Mouse (Mus musculus) frontal cortex, postnatal 25 days (tissue): Measurements from ENCODE around the gene Dand5.

Experiments used
- DNase-seq, 2 experiments: peaks; one replicate each; pipeline ENCODE4 v3.0.0; 2022; ENCODE audit warnings: low spot score in 2 of 2

Dand5 gene

GRCm38 (mm10) chr8:84799999-84800831, 22.4 kb downstream of the Dand5 start, which contains the start of gene Nfix:
TSS of gene Nfix (minus strand) at chr8:84800344.
- DNase-seq, result no peak

- DNase-seq, result no peak
Measured at GRCm38 (mm10) chr8:84799136-84799931, 23.3 kb downstream of the Dand5 start.

GRCm38 (mm10) chr8:84798446-84799135, 24.0 kb downstream of the Dand5 start:
- no peak for DNase-seq

GRCm38 (mm10) chr8:84797971-84798370, 24.7 kb downstream of the Dand5 start:
- no peak for DNase-seq

- no peak for DNase-seq
Measured at GRCm38 (mm10) chr8:84797256-84797797, 25.3 kb downstream of the Dand5 start.

GRCm38 (mm10) chr8:84794486-84794885, 28.1 kb downstream of the Dand5 start:
- no peak for DNase-seq

- no peak for DNase-seq
Measured at GRCm38 (mm10) chr8:84793791-84794485, 28.7 kb downstream of the Dand5 start.

GRCm38 (mm10) chr8:84793134-84793533, 29.5 kb downstream of the Dand5 start:
- no peak for DNase-seq

GRCm38 (mm10) chr8:84792429-84792947, 30.1 kb downstream of the Dand5 start:
- no peak for DNase-seq

- DNase-seq, result no peak
Measured at GRCm38 (mm10) chr8:84790537-84790936, 32.1 kb downstream of the Dand5 start.

GRCm38 (mm10) chr8:84789855-84790486, 32.7 kb downstream of the Dand5 start:
- DNase-seq, result no peak

- no peak for DNase-seq
Measured at GRCm38 (mm10) chr8:84789345-84789744, 33.3 kb downstream of the Dand5 start.

GRCm38 (mm10) chr8:84788896-84789295, 33.7 kb downstream of the Dand5 start:
- no peak for DNase-seq

- no peak for DNase-seq
Measured at GRCm38 (mm10) chr8:84787523-84788302, 34.9 kb downstream of the Dand5 start.

- no peak for DNase-seq
Measured at GRCm38 (mm10) chr8:84786801-84787467, 35.7 kb downstream of the Dand5 start.

- DNase-seq, result no peak
Measured at GRCm38 (mm10) chr8:84785756-84786677, 36.6 kb downstream of the Dand5 start.

GRCm38 (mm10) chr8:84785506-84785755, 37.2 kb downstream of the Dand5 start:
- no peak for DNase-seq
